ENCODE assay signal across 20 mouse cellular contexts in genomic region chr1:91636571-91636970, GRCm38 (mm10).
"Had no signal": no experiment of that assay in that cellular context is flagged by ENCODE, and none has a peak within 500 bp of the region (broad histone marks: within the 10 kb centered on the region; RNA-seq: fewer than 3 reads in every experiment).

No protein-coding gene starts in this region.

- H3K9me3 ChIP-seq: lung, embryonic 15.5 days; midbrain, embryonic 13.5 days; midbrain, embryonic 15.5 days; neural tube, embryonic 13.5 days; neural tube, embryonic 15.5 days had no signal

- H3K27ac ChIP-seq: lung, embryonic 15.5 days; macrophage; midbrain, embryonic 13.5 days; midbrain, embryonic 15.5 days; neural tube, embryonic 13.5 days; neural tube, embryonic 15.5 days had no signal

- H3K4me2 ChIP-seq: lung, embryonic 15.5 days; midbrain, embryonic 11.5 days; midbrain, embryonic 13.5 days; midbrain, embryonic 15.5 days; neural tube, embryonic 13.5 days; neural tube, embryonic 15.5 days had no signal

- H3K36me3 ChIP-seq: lung, embryonic 15.5 days; midbrain, embryonic 13.5 days; midbrain, embryonic 15.5 days; neural tube, embryonic 13.5 days; neural tube, embryonic 15.5 days had no signal

- H3K27me3 ChIP-seq: lung, embryonic 15.5 days; midbrain, embryonic 13.5 days; midbrain, embryonic 15.5 days; neural tube, embryonic 13.5 days; neural tube, embryonic 15.5 days had no signal

- DNase-seq: liver, postnatal 0 days; lung, adult 2 months; lung, postnatal 14 days; lung, postnatal 36 days; retina, postnatal 1 day; right cerebral cortex, adult 18-20 months; right cerebral cortex, postnatal 25 days; right cerebral cortex, postnatal 4 days; spleen, adult 18-20 months; thymus, adult 2 months; thymus, postnatal 25 days had no signal

- ATAC-seq: liver, postnatal 0 days; lung, postnatal 0 days; midbrain, embryonic 13.5 days; midbrain, embryonic 15.5 days had no signal

- H3K4me1 ChIP-seq: lung, embryonic 15.5 days; megakaryocyte, embryonic 14.5 days; midbrain, embryonic 13.5 days; midbrain, embryonic 15.5 days; neural tube, embryonic 13.5 days; neural tube, embryonic 15.5 days had no signal

- H3K9ac ChIP-seq: liver, postnatal 0 days; lung, embryonic 15.5 days; midbrain, embryonic 13.5 days; midbrain, embryonic 15.5 days; neural tube, embryonic 13.5 days; neural tube, embryonic 15.5 days had no signal

- H3K4me3 ChIP-seq: lung, embryonic 15.5 days; megakaryocyte, embryonic 14.5 days; midbrain, embryonic 13.5 days; midbrain, embryonic 15.5 days; neural tube, embryonic 13.5 days; neural tube, embryonic 15.5 days had no signal
